Mouse (Mus musculus) embryo, embryonic 11.5 days (tissue): ENCODE results near the gene Pde7b.
"Not testable (repeated sequence)": the region's sequence is repeated elsewhere in the genome, so short reads cannot be mapped to it uniquely, and the experiment has no call there.

Experiments
- DNase-seq: peaks from one replicate; pipeline ENCODE4 v3.0.0-alpha.2; 2012; ENCODE audit warnings: low read depth, low spot score

The Pde7b gene

GRCm38 (mm10) chr10:20548833-20549710 is 175.8 kb downstream of the Pde7b start:
- no peak for DNase-seq

- DNase-seq: no peak
These were observed 176.8 kb downstream of the Pde7b start for GRCm38 (mm10) chr10:20547951-20548551.

GRCm38 (mm10) chr10:20543121-20543520 is 181.8 kb downstream of the Pde7b start:
- no peak for DNase-seq

GRCm38 (mm10) chr10:20533811-20534210 is 191.1 kb downstream of the Pde7b start:
- no peak for DNase-seq

- DNase-seq: no peak
These were observed 193.0 kb downstream of the Pde7b start for GRCm38 (mm10) chr10:20531921-20532320.

GRCm38 (mm10) chr10:20528544-20529411 is 196.1 kb downstream of the Pde7b start:
- no peak for DNase-seq

- no peak for DNase-seq
These were observed 197.1 kb downstream of the Pde7b start for GRCm38 (mm10) chr10:20527737-20528136.

- DNase-seq: no peak
These were observed 206.4 kb downstream of the Pde7b start for GRCm38 (mm10) chr10:20518529-20518889.

- DNase-seq: not testable (repeated sequence)
These were observed 206.9 kb downstream of the Pde7b start for GRCm38 (mm10) chr10:20517756-20518528.

GRCm38 (mm10) chr10:20513891-20514290 is 211.0 kb downstream of the Pde7b start:
- DNase-seq: no peak

- DNase-seq: no peak
These were observed 211.4 kb downstream of the Pde7b start for GRCm38 (mm10) chr10:20513461-20513860.

- DNase-seq: no peak
These were observed 215.1 kb downstream of the Pde7b start for GRCm38 (mm10) chr10:20509819-20510218.

GRCm38 (mm10) chr10:20508497-20508896 is 216.4 kb downstream of the Pde7b start:
- DNase-seq: no peak

GRCm38 (mm10) chr10:20507732-20508412 is 217.0 kb downstream of the Pde7b start:
- DNase-seq: no peak

GRCm38 (mm10) chr10:20507069-20507468 is 217.8 kb downstream of the Pde7b start:
- no peak for DNase-seq

- no peak for DNase-seq
These were observed 219.4 kb downstream of the Pde7b start for GRCm38 (mm10) chr10:20505454-20505853.

- no peak for DNase-seq
These were observed 220.1 kb downstream of the Pde7b start for GRCm38 (mm10) chr10:20504800-20505199.

- no peak for DNase-seq
These were observed 221.4 kb downstream of the Pde7b start for GRCm38 (mm10) chr10:20503265-20504025.

- no peak for DNase-seq
These were observed 223.7 kb downstream of the Pde7b start for GRCm38 (mm10) chr10:20501221-20501620.

GRCm38 (mm10) chr10:20495051-20495450 is 229.8 kb downstream of the Pde7b start:
- no peak for DNase-seq
